15 mouse cellular contexts compared by ENCODE assay signal in the genomic region with DNA sequence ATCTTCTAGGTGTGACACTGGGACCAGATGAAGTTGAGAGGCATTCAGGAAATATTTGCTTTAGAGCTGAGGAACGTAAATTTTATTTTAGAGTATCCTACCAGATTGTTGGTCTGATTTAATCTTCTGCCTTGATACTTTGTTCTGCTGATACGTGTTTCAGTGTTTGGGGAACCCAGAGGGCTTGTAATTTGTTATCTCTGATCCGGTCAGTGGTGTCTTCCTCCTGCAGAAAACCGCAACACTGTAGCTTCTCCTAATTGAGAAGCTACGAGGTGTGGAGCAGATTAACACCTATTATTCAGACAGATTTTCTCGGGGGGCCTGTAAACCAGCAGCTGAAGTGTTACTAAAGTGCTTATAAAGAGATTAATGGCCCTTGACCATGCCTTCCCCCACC.
"Had no signal": no experiment of that assay in that cellular context is flagged by ENCODE, and none has a peak within 500 bp of the region (broad histone marks: within the 10 kb centered on the region; RNA-seq: fewer than 3 reads in every experiment).

No protein-coding gene starts in this region.

- H3K27me3 ChIP-seq: lung, embryonic 15.5 days; midbrain, embryonic 15.5 days; neural tube, embryonic 12.5 days had no signal

- H3K4me2 ChIP-seq: liver, embryonic 13.5 days; lung, embryonic 15.5 days; midbrain, embryonic 11.5 days; midbrain, embryonic 15.5 days; neural tube, embryonic 12.5 days had no signal

- H3K4me1 ChIP-seq: midbrain, embryonic 15.5 days had no signal

- H3K4me3 ChIP-seq: left cerebral cortex, adult 2 months; limb, embryonic 10.5 days; liver, embryonic 13.5 days; lung, embryonic 15.5 days; midbrain, embryonic 15.5 days; neural tube, embryonic 12.5 days had no signal

- ATAC-seq: liver, postnatal 0 days; midbrain, embryonic 15.5 days had no signal

- DNase-seq: kidney, adult 11 months; kidney, adult 9 months; kidney, postnatal 14 days; liver, embryonic 13.5 days; liver, postnatal 0 days; lung, postnatal 14 days; right cerebral cortex, adult 18-20 months; right cerebral cortex, postnatal 25 days; thymus, postnatal 4 days had no signal

- H3K9ac ChIP-seq: liver, embryonic 13.5 days; liver, postnatal 0 days; lung, embryonic 15.5 days; midbrain, embryonic 15.5 days; neural tube, embryonic 12.5 days had no signal

- H3K36me3 ChIP-seq: limb, embryonic 10.5 days; liver, embryonic 13.5 days; lung, embryonic 15.5 days; midbrain, embryonic 15.5 days; neural tube, embryonic 12.5 days had no signal

- H3K9me3 ChIP-seq: limb, embryonic 10.5 days; liver, embryonic 13.5 days; lung, embryonic 15.5 days; midbrain, embryonic 15.5 days; neural tube, embryonic 12.5 days had no signal

- H3K27ac ChIP-seq: left cerebral cortex, adult 2 months; limb, embryonic 10.5 days; liver, embryonic 13.5 days; lung, embryonic 15.5 days; midbrain, embryonic 15.5 days; neural tube, embryonic 12.5 days had no signal
